9 mouse cellular contexts compared by ENCODE assay signal in genomic region chr8:106336561-106336960, GRCm38 (mm10). TPM values are rescaled to one million over a fixed set of nuclear protein-coding genes. Genes with fewer than 3 reads are reported as not detected.
DNase-seq lines count a peak whose midpoint lies in the region; ATAC-seq lines count a peak whose summit lies in the region.
"Had no signal": no experiment of that assay in that cellular context is flagged by ENCODE, and none has a peak within 500 bp of the region (broad histone marks: within the 10 kb centered on the region; RNA-seq: fewer than 3 reads in every experiment).

No protein-coding gene starts in this region.

- no peaks in the 10 kb centered on the region for H3K9me3 ChIP-seq in forebrain, embryonic 16.5 days (ENCODE audit: control insufficient read depth, low read length)
- no peaks in the 10 kb centered on the region for H3K9me3 ChIP-seq in neural tube, embryonic 13.5 days
- H3K9me3 ChIP-seq in kidney, embryonic 16.5 days (ENCODE audit: low read length): no peaks in the 10 kb centered on the region
- H3K9me3 ChIP-seq: lung, embryonic 15.5 days had no signal

- no peaks in the 10 kb centered on the region for H3K36me3 ChIP-seq in forebrain, embryonic 16.5 days (ENCODE audit: control insufficient read depth, insufficient read depth)
- H3K36me3 ChIP-seq in neural tube, embryonic 13.5 days: no peaks in the 10 kb centered on the region
- H3K36me3 ChIP-seq in kidney, embryonic 16.5 days (ENCODE audit: insufficient read depth, low read length): no peaks in the 10 kb centered on the region
- H3K36me3 ChIP-seq: lung, embryonic 15.5 days had no signal

- H3K27ac ChIP-seq in forebrain, embryonic 16.5 days (ENCODE audit: low read length): peak overlapping the region; percentile 95
- peak overlapping the region; percentile 94 for H3K27ac ChIP-seq in neural tube, embryonic 13.5 days (replicated peaks)
- H3K27ac ChIP-seq in kidney, embryonic 16.5 days (ENCODE audit: low read length): no peak overlapping the region
- H3K27ac ChIP-seq: lung, embryonic 15.5 days had no signal

- H3K27me3 ChIP-seq in forebrain, embryonic 16.5 days (replicated peaks; ENCODE audit: control insufficient read depth, insufficient read depth, low read length): no peaks in the 10 kb centered on the region
- H3K27me3 ChIP-seq in neural tube, embryonic 13.5 days: no peaks in the 10 kb centered on the region
- peaks cover 28% of the 10 kb centered on the region for H3K27me3 ChIP-seq in kidney, embryonic 16.5 days (ENCODE audit: insufficient read depth, low read length)

- ATAC-seq in forebrain, embryonic 16.5 days: peak; percentile 24
- ATAC-seq in neural tube, embryonic 13.5 days (ENCODE audit: low read depth): peak; percentile 51
- ATAC-seq in kidney, embryonic 16.5 days (ENCODE audit: low FRiP score, low TSS enrichment): no peak

- DNase-seq in embryo, embryonic 10 days (ENCODE audit: low spot score): peak; percentile 20
- DNase-seq in embryo, embryonic 10.5 days (ENCODE audit: low spot score): no peak
- DNase-seq in cerebellum, adult 11-12 months: peak; percentile 49
- peak; percentile 61 to 73 for DNase-seq in layer of hippocampus, postnatal 10 days (ENCODE audit: low spot score in 2 of 2)
- DNase-seq in adipocyte (ENCODE audit: low spot score): no peak

- H3K4me1 ChIP-seq in forebrain, embryonic 16.5 days (replicated peaks; ENCODE audit: control insufficient read depth, insufficient read depth, low read length): peaks cover 18% of the 10 kb centered on the region
- peaks cover 62% of the 10 kb centered on the region for H3K4me1 ChIP-seq in neural tube, embryonic 13.5 days (replicated peaks)
- H3K4me1 ChIP-seq in kidney, embryonic 16.5 days (ENCODE audit: insufficient read depth, low read length): peaks cover 11% of the 10 kb centered on the region

- H3K4me2 ChIP-seq in forebrain, embryonic 16.5 days (ENCODE audit: low read length): peak overlapping the region; percentile 68
- H3K4me2 ChIP-seq in neural tube, embryonic 13.5 days: peak overlapping the region; percentile 60
- H3K4me2 ChIP-seq in kidney, embryonic 16.5 days (replicated peaks; ENCODE audit: low read depth, low read length): no peak overlapping the region; the same call in 1 of the 2 replicates

- H3K9ac ChIP-seq in forebrain, embryonic 16.5 days (replicated peaks; ENCODE audit: low read depth, low read length): peak overlapping the region; percentile 94
- peak overlapping the region; percentile 89 for H3K9ac ChIP-seq in neural tube, embryonic 13.5 days
- no peak overlapping the region for H3K9ac ChIP-seq in kidney, embryonic 16.5 days (replicated peaks; ENCODE audit: low read length)
- H3K9ac ChIP-seq: lung, embryonic 15.5 days had no signal

- H3K4me3 ChIP-seq in forebrain, embryonic 16.5 days (replicated peaks; ENCODE audit: low read length): peak overlapping the region; percentile 74
- H3K4me3 ChIP-seq in neural tube, embryonic 13.5 days: peak overlapping the region; percentile 73
- no peak overlapping the region for H3K4me3 ChIP-seq in kidney, embryonic 16.5 days (ENCODE audit: low read length)

- WGBS in forebrain, embryonic 16.5 days: under 1% methylated on average over 41 of the region's 41 CpGs
- under 1% methylated on average over 41 of the region's 41 CpGs for WGBS in neural tube, embryonic 13.5 days
- 2% methylated on average over 41 of the region's 41 CpGs for WGBS in kidney, embryonic 16.5 days

RNA-seq across cellular contexts. Expression of gene Smpd3, which starts 1.2 kb away (rescaled TPM):
- polyA plus RNA-seq in forebrain, embryonic 16.5 days (2015; fragmentation: Nextera tagmentation; extraction: Ambion mirVana): 57.2 and 64.8 TPM in 2 replicates
- 100 to 1,000 TPM; 124 to 127 TPM for total RNA-seq in layer of hippocampus, postnatal 10 days (2021)
- 39.4 and 40.2 TPM in 2 replicates for polyA plus RNA-seq in neural tube, embryonic 13.5 days (2015; fragmentation: Nextera tagmentation; extraction: Ambion mirVana)
- 0.82 and 1.0 TPM in 2 replicates for polyA plus RNA-seq in kidney, embryonic 16.5 days (2015; fragmentation: Nextera tagmentation; extraction: Ambion mirVana)

Comparison
In these comparisons a context has a peak if more than half of its experiments do, and no peak if none do; other contexts are left out.
1. DNase-seq: peak in embryo, embryonic 10 days (single experiment), cerebellum, adult 11-12 months (single experiment) and layer of hippocampus, postnatal 10 days (2 of 2); none in embryo, embryonic 10.5 days (single experiment) and adipocyte (single experiment).
2. RNA of gene Smpd3, which starts 1.2 kb away (polyA plus RNA-seq): 57.2 to 64.8 TPM in forebrain, embryonic 16.5 days and 39.4 to 40.2 TPM in neural tube, embryonic 13.5 days; 0.82 to 1.0 TPM in kidney, embryonic 16.5 days; every median in the first group is over 10 times any median in the second.